Mouse (Mus musculus) C2C12 (cell line): Measurements from ENCODE around the gene Chrne.

Experiments
- CEBPB ChIP-seq: IDR thresholded peaks from one replicate; pipeline ENCODE4 v1.6.1; 2011; ENCODE audit warnings: low read depth, mild to moderate bottlenecking, control low read depth, moderate library complexity
- CTCF ChIP-seq: IDR thresholded peaks from one replicate; pipeline ENCODE4 v1.5.1; 2011; ENCODE audit not compliant: control insufficient read depth, insufficient read depth, insufficient read length
- FOSL1 ChIP-seq: IDR thresholded peaks from one replicate; pipeline ENCODE4 v1.8.0; 2011; ENCODE audit warnings: mild to moderate bottlenecking, low read length; ENCODE audit not compliant: poor library complexity, insufficient read depth, severe bottlenecking
- MAX ChIP-seq: IDR thresholded peaks from one replicate; pipeline ENCODE4 v1.6.1; 2011; ENCODE audit warnings: mild to moderate bottlenecking, control low read depth
- MYOG ChIP-seq: IDR thresholded peaks from one replicate; pipeline ENCODE4 v1.6.1; 2011; ENCODE audit not compliant: control insufficient read depth, insufficient read length; ENCODE audit errors: extremely low read depth
- USF1 ChIP-seq: IDR thresholded peaks from one replicate; pipeline ENCODE4 v1.6.1; 2011; ENCODE audit warnings: low read depth, mild to moderate bottlenecking, control low read depth, moderate library complexity

DNA sequence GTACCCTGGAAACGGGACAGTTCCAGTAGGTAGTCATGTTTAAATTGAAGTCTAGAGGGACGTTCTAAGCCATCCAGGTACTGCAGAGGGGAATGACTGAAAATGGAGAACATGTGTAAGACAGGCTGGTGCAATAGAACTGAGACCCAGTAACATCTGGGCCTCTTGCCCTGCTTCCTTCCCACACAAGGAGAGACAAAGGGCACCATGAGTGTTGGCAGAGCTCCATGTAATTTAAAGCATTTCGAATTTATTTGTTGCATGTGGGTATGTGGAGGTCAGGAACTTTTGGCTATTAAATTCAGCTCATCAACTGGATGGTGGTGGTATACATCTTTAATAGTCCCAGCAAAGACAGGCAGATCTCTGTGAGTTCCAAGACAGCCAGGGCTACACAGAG, 36.8 kb downstream of the Chrne start:
- no peak for TF ChIP-seq CTCF
- no peak for TF ChIP-seq FOSL1
- TF ChIP-seq MYOG: no peak
- no peak for TF ChIP-seq MAX
- no peak for TF ChIP-seq USF1
- no peak for TF ChIP-seq CEBPB
